Mouse (Mus musculus) left cerebral cortex, adult 18-20 months (tissue): ENCODE measurements at regions not wholly inside any gene's neighbourhood (a gene's known extent, or its start where the extent isn't known, plus 50 kb on each side); places are given as distances from the start of the nearest gene placed in this dataset.
"Not testable (repeated sequence)": the region's sequence is repeated elsewhere in the genome, so short reads cannot be mapped to it uniquely, and the experiment has no call there.

Experiments
- DNase-seq, 2 experiments: peaks; one replicate each; pipeline ENCODE4 v3.0.0; 2021 to 2022; ENCODE audit warnings: low spot score in 2 of 2, mixed read lengths in 1 of 2

GRCm38 (mm10) chr11:12589757-12590373 lies 125.1 kb upstream of the Cobl start:
- no peak for DNase-seq

GRCm38 (mm10) chr11:12584851-12585680 lies 120.3 kb upstream of the Cobl start:
- not testable (repeated sequence) for DNase-seq

GRCm38 (mm10) chr11:12578999-12579576 lies 114.3 kb upstream of the Cobl start:
- peak; percentile 71 for DNase-seq

- no peak for DNase-seq
These were observed 94.9 kb upstream of the Cobl start for GRCm38 (mm10) chr11:12559663-12560062.

GRCm38 (mm10) chr11:12558995-12559633 lies 94.4 kb upstream of the Cobl start:
- peak; percentile 33 to 54 for DNase-seq

GRCm38 (mm10) chr11:12558176-12558575 lies 93.4 kb upstream of the Cobl start:
- DNase-seq = no peak

- no peak for DNase-seq
These were observed 81.0 kb upstream of the Cobl start for GRCm38 (mm10) chr11:12545771-12546170.

GRCm38 (mm10) chr11:12543042-12543441 lies 78.3 kb upstream of the Cobl start:
- DNase-seq = no peak

- peak in 1 of 2 experiments; percentile 20 for DNase-seq
These were observed 75.6 kb upstream of the Cobl start for GRCm38 (mm10) chr11:12540333-12540870.

GRCm38 (mm10) chr11:12535063-12535462 lies 70.3 kb upstream of the Cobl start:
- no peak for DNase-seq

- DNase-seq = peak; percentile 39 to 60
These were observed 67.5 kb upstream of the Cobl start for GRCm38 (mm10) chr11:12532288-12532687.

- DNase-seq = not testable (repeated sequence)
These were observed 57.3 kb upstream of the Cobl start for GRCm38 (mm10) chr11:12522063-12522462.

- peak; percentile 30 to 33 for DNase-seq
These were observed 56.5 kb upstream of the Cobl start for GRCm38 (mm10) chr11:12521286-12521685.

GRCm38 (mm10) chr11:12516374-12516773 lies 51.6 kb upstream of the Cobl start:
- DNase-seq = no peak
